Mouse (Mus musculus) gastrocnemius, postnatal 4 days (tissue): ENCODE measurements around the gene Csmd2. TPM values are rescaled to one million over a fixed set of nuclear protein-coding genes. Genes with fewer than 3 reads are reported as not detected.

Source experiments
- DNase-seq, 2 experiments: peaks; one replicate each; pipeline ENCODE4 v3.0.0; 2021 to 2022; ENCODE audit warnings: low spot score in 2 of 2, mixed read lengths in 2 of 2
- total RNA-seq, 2 experiments: library from RNA; stranded (reverse); gene quantifications; 2 replicates each; pipeline ENCODE4 v1.2.3; 2021

Gene Csmd2
- total RNA-seq, 2 experiments from 2014 or later, result 0.36 to 0.52 TPM

DNA sequence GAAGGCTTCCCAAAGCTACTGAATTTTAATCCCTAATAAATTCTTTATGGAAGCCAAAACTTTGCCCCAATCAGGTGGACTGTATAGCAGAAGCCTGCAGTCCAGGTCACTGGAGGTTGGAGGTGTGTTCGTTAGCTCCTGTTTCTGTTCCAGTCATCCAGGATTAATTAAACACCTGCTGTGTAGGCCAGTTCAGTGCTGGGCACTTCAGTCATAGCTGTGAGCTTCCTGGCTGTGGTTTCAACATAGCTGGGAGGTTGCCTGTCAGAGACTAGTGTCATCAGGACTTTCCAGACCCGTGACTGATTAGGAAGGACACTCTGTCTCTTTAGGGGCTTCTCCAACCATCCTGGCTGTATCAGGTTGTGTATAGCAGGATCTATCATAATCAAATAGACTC, 337.9 kb downstream of the Csmd2 start:
- no peak for DNase-seq

DNA sequence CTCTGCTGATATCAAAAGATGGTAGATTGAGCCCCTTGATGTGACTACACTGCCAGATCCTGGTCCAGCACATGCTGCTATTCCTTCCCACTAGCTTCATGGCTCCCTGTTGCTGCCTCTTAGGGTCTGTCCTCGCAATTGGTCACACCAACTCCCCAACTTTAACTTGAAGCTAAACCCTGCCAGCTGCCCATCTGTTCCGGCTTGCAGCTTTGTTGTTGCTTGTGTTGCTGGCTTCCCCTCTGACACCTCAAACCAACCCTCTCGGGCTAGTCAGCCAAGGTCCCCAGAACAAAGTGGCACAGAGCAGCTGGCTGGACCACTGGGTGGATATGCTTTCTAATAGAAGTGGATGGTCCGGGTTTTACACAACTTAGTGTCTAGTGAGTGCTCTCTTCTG, 339.1 kb downstream of the Csmd2 start:
- no peak for DNase-seq

DNA sequence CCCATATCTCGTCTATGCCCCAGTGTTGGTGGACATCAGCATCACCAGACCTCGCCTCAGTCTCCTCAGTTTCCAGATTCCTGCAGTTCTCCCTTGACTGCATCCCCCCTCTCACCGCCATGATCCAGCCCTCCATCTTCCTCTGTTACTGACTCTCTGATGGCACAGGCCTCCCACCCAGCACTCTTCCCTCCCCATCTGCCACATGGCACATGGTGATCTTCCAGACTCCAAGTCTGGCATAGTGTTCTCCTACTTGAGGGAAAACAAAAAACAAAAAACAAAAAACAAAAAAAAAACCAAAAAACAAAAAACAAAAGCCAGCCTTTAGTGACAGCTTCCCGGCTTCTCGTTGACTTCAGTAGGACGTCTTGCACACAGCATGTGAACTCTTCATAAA, 339.8 kb downstream of the Csmd2 start:
- DNase-seq, result no peak

DNA sequence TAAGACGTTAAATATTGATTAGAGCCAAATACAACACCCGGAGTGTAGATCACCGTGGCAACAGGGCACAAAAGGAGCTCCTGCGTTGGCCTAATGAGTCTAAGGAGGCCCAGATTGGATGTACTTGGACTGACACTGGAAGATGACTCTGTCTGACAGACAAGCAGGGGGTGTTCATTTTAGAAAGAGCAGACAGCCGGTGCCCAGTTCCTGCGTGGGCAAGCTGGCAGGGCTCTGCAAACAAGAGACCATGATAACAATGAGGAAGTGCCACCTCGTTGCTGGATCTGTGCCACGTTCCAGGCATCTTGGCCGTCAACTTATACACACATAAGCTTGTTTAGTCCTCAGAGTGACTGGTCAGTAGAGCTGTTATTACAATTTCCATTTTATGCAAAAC, 342.9 kb downstream of the Csmd2 start:
- DNase-seq, result no peak

DNA sequence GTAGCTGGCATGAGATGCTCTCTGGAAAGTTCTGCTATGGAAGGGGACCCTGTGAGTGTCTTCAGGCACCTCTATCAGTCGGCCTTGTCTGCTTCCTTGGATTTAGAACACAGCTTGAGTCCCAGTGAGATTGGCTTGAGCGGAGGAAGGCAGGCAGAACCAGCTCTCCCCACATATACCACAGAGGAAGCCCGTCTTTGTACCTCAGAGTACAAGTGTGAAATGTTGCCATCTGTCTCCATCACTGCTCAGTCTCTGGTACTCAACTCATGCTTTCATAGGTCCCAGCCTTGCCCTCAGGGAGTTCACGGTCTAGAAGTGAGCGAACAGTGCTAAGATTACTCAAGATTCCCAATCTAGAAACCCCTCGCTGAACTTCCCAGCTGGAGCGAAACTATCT, 352.8 kb downstream of the Csmd2 start:
- DNase-seq, result no peak

DNA sequence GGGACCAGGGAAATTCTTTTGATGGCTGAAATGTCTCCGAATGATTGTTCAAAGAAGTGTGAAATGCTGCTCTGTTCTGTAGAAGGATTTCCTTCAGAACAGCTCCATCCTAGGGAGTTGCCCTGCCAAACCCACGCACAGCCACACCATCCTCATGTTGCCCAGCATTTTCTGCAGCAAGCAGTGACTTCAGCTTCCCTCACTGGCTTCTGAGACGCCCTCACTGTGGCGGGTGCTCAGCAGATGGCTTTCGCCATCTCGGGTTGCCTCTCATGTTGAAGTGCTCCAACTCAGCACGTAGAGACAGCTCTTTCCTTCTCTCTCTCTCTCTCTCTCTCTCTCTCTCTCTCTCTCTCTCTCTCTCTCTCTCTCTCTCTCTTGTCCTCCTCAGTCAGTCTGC, 353.7 kb downstream of the Csmd2 start:
- DNase-seq, result no peak

DNA sequence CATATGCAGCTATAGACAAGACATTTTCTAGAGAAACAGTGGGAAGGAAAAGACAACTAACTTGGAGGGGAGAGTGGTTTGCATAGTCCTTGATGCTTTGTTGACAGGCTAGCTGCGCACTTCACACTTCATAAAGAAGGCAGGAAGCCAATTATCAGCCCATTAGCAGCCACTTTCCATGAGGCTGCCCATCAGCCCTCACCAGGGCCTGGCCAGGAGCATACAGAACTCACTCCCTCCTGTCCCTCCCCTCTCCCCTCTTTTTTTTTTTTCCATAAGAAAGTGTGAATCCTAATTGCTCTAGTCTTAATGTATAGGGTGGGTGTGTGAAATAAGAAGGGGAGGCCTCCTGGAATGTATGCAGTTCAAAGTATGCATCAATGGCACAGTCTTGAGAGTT, 354.6 kb downstream of the Csmd2 start:
- DNase-seq, result no peak

DNA sequence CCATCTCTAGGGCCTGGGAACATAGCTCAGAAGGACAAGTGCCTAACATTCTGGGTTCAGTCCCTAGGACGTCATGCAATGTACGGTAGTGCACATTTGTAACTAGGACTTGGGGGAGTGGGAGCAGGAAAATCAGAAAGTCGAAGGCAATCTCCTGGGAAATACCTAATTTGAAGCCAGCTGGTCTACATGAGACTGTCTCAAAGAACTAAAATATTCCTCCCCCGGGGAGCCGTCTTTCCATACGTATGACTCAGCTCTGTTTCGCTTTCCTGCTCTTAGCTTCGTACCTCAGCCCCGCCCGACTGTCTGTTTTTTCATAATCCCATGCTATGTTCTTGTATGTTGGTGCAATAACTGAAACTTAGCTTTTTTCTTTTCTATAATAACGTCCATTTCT, 371.1 kb downstream of the Csmd2 start:
- DNase-seq, result no peak

DNA sequence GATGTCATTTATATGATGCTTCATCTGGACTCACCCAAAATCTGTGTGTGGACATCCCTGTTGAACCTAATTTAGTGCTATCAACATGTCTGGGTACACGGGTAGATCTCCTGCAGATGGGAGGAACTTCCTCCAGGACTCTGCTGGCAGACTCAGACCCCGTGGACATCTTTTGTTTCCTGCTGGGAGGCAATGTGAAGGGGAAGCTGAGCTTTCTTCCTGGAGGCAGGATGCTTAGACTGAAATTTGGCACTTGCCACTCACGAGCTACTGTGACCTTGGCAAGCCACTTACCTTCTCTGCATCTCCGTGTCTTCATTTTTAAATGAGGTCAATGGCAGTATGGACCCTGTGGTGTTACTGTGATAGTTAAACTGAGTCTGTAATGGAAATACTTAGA, 378.2 kb downstream of the Csmd2 start:
- no peak for DNase-seq

DNA sequence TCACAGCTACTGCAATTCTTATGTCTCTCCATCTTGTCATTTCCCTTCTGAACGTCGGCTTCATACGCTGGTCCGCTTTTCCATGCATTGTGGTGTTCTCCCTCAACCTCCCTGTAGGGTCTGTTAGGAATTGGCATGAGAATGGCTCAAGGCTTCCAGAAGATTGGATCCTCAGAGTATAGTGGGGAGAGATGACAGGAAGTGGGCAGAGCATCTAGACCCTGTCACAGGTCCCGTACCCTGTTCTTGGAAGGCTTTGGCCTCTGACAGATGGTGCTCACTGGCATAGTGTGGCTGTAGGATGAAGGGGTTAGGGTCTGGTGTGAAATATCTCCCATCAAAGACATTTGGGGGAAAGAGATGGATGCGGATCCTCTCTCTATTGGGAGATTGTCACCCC, 380.4 kb downstream of the Csmd2 start:
- no peak for DNase-seq

DNA sequence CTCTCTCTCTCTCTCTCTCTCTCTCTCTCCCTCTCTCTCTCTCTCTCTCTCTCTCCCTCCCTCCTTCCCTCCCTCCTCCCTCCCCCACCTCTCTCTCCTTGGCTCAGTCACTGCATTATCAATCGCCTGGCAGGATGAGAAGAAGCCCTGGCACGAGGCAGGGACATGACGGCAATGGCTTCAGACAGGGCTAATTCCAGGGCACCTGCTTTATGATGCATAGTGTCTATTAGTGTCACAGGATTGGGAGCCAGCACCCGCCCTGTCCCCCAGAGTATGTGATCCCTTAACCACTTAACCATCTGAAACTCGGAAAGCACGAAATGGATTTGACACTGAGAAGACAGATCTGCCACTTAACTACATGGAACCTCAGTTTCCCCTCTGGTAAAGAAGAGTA, 384.1 kb downstream of the Csmd2 start:
- no peak for DNase-seq

DNA sequence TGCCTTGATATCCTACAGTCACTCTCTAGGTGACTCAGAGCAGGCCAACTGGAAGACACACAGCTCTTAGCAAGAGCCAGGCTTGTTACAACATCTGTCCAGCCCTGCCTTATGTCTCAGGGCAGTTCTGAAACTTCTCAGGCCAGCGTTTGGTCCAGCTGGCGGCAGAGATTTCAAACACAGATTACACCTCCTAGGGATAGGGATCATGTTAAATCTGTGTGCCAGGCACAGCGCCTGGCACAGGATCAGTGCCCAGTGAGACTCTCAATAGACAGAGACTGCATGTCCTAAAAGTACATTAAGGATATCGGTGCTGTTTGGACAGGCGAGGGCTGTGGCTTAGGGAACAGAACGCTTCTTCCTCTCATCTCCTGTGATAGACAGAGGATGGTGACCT, 385.5 kb downstream of the Csmd2 start:
- DNase-seq, result no peak

DNA sequence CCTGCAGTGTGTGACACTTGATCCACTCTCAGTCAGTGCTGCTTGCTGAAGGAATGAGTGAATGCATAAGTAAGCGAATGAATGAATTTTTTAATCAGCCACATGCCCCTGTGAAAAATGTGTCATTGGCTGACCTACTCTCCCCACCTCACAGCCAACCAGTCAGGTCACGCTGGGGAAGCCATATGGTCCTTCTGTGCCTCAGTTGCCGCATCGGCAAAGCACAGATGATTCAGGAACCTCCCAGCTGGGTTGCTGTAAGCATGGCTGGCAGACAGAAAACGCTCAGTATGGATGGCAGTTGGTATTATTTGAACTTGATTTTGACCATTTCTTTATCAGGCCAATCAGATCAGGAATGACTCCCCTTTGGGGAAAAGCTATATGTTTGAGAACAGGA, 386.4 kb downstream of the Csmd2 start:
- DNase-seq, result no peak

DNA sequence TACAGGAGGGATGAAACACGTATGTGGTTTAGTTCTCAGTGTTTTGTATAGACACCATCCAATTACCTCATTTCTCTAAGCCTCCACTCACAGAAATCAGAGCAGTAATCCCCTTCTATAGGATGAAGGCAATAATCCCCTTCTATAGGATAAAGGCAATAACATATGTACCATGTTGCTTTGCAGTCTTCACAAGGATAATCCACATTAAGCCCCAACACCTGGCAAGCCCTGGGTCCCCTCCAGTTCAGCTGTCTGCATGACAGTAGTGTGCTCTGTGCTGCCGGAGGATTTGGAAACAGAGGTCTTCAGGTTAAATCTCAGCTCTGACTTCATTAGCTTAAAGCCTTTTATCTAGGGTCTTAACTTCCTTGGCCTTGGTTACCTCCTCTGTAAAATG, 391.3 kb downstream of the Csmd2 start:
- no peak for DNase-seq

DNA sequence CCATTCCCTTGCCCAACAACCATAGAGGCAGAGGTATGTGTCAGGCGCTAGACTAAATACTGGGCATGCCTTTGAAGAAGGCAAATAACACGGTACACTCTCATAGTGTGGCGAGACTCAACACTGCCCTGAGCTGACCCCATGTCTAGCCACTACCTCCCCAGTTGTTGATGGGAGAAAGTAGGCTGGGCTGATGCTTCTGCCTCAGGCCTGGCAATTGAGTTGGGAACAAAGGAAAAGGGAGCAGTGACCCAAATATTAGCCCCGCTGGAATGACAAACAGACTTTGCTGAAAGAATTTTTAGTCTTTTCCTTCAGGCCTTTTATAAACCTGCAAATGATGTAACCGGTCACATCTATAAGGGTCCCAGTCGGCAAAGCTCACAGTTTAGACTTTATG, 393.7 kb downstream of the Csmd2 start:
- no peak for DNase-seq

DNA sequence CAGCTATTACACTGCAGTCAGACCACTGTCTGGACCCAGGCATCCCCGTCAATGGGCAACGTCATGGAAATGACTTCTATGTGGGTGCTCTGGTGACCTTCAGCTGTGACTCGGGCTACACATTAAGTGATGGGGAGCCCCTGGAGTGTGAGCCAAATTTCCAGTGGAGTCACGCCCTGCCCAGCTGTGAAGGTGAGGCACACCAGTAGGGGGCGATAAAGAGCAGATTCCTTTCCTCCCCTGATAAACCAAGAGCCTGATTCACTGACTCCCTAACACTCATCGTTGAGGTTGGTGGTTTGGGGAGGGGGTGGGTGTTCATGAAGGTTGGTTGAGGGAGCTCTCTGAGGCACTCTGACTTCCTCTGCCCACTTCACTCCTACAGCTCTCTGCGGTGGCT, 396.1 kb downstream of the Csmd2 start:
- DNase-seq, result no peak

DNA sequence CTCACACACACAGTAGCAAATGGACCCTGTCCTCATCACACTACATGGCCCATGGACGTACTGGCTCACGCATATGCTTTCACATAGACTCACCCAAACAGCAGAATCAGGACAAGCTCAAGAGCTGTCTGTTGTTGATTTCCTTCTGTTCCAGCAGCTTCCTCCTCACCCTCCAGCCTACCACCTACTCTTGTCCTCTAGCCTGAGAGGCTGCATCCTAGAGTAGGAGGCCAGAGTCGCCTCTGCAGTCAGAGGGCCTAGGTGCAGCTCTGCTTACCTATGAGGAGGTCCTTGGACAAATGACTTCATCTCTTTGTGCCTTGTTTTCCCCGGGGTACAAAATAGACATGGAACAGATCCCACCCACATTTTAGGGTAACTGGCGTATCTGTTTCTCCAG, 403.8 kb downstream of the Csmd2 start:
- no peak for DNase-seq

DNA sequence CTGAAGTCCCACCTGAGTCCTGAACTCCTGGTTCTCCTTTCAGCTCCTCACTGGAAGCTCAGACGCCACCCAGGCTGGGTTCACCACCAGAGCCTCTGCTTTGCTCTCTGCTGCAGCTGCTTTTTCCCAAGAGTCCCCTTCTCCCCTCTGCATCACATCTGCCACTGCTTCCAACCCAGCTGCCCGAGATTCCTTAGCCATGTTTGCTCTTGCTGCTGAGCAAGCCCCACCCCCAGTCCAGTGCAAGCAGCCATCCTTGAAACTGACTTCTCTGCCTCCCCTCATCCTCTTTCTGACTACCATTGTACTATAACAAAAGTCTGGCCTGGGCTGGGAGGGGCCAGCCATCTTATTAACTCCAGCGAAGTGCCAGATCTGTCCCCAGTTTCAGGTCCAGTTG, 404.6 kb downstream of the Csmd2 start:
- no peak for DNase-seq

DNA sequence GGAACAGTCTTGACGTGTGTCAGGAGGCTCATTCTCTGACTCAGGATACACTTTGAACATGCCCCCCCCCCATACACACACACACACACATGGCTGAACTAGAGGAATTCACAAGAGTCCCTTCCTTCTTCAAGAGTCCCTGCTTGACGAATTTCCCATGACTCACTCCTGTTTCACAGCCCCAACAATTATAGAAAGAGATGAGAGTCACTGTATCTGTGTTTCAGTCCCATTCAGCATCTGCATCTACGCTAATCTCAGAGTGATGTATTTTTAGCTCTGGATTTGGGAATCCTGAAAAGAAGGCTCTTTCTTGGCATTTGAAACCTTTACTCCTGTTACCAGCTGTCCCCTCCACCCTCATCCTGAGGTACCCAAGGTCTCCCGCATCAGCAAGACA, 406.2 kb downstream of the Csmd2 start:
- DNase-seq, result no peak

DNA sequence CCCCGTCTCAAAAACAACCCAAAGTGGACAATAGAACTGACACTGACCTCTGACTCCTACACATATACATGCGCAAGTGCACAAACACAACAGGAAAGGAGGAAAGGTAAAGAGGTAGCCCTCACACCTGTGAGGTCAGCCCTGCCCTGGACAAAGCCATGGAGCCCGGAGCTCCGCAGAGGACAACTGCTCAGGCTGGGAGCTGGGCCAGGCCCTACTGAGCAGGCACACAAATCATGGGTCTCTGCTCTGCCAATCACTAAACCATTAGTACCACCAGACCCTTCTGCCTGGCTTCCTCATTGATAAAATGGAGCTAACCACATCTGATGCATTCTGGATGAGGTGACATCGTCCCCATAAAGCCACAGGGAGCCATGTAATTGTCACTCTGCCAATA, 409.0 kb downstream of the Csmd2 start:
- DNase-seq, result no peak

DNA sequence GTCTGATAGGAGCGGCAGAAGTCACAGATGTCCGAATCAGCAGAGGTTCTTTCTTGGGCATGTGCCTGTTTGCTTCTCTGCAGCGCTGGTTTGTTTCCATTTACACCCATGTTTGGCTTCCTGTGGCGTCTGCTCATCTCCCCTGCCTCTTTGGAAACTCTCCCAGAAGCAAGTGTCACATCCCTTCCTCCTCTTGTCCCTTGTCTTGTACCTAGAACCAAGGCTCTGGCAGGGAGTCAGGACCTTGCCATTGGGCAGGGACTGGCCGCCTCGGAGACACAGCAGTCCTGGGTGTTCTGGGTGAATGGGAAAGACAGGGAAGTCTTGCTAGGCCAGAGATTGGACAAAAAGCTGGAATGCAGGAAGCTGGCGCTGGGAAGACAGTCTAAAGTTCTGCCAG, 410.1 kb downstream of the Csmd2 start:
- no peak for DNase-seq

DNA sequence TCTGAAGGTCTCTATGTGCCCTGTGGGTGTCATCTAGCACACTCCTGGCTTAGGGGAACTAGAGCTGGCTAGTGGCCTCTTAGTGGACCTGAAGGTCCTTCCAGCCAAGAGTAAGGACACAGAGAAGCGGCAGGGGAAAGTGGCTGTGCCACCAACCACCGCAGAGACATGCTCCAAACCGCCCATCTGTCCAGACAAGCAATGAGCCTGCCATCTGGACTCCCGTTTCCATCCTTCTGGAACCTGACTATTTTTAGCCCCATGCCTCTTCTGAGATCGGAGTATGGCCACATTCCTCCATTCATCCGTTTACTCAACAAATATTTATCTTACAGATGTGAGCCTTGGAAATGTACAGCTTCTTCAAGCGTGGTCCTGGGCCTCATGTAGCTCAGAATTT, 411.3 kb downstream of the Csmd2 start:
- DNase-seq, result no peak

DNA sequence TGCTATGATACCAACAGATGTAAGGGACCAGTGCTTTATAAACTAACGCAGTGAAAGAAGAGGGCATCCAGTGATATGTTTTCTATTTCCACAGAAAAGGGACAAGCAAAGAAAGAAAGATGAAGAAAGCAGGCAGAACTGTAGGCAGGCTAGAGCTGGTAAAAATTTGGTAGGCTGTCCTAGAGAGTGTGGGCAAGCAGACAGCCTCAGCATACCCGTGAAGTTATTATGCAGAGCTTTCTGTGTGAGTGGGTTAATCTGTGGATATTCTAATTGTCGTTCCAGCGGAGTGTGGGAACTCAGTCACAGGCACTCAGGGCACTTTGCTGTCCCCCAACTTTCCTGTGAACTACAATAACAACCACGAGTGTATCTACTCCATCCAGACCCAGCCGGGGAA, 412.4 kb downstream of the Csmd2 start:
- DNase-seq, result no peak

DNA sequence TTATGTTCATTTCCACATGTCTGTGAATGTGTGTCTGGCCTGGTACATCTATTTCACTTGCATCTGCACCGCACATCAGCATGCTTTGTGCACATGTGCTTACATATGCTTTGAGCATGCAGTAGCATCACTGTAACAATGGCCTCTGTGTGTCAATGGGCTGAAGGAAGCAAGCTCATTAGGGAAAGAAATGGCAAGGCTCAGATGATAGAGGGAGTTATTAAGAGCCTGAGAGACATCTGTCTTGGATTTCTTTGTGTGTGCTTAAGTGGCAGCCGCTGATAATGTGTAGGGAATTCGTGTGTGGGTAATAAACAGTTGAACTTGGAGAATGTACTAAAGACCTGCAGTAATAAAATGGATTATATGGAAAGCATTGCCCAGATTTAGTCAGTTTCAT, 413.9 kb downstream of the Csmd2 start:
- DNase-seq, result no peak

DNA sequence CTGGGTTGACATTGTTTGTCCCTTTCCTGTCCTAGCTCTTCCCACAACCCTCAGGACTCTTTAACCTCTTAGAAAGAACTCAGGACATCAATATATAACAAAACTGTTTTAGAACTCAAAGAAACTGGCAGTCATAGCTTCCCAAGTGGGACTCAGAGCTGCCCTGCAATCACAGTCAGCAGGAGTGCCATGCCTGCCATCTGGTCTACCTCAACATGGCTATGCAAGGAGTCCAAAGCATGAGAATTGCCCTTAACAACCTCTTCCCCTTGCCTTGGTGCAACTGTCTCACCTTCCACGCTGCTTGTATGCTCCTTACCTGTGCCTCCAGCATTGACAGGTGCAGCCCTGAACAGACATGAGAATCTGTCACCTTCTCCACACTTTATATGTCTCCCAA, 415.0 kb downstream of the Csmd2 start:
- DNase-seq, result no peak
